Mouse (Mus musculus): ENCODE data around the gene Pxdn. TPM values are rescaled to one million over a fixed set of nuclear protein-coding genes. Genes with fewer than 3 reads are reported as not detected.

Gene Pxdn
- polyA plus RNA-seq (2014; fragmentation: Nextera tagmentation; extraction: Ambion mirVana) = 117 and 120 TPM in 2 replicates

- Histone ChIP-seq H3K9ac (replicated peaks; ENCODE audit: low read depth, low read length) (peak within 1 kb of the TSS; percentile 89), H3K27me3 (ENCODE audit: control insufficient read depth, insufficient read depth, low read length) (no peaks in the 10 kb centered on the region), H3K4me2 (replicated peaks; ENCODE audit: low read depth, low read length) (peak within 1 kb of the TSS; percentile 80), H3K27ac (ENCODE audit: low read length) (peak within 1 kb of the TSS; percentile 93), H3K36me3 (ENCODE audit: control insufficient read depth, insufficient read depth, low read length) (no peaks in the 10 kb centered on the region; the same call in 1 of the 2 replicates), H3K4me3 (ENCODE audit: low read depth, low read length) (peak within 1 kb of the TSS; percentile 88), H3K4me1 (ENCODE audit: control insufficient read depth, insufficient read depth, low read length) (peaks cover 23% of the 10 kb centered on the region; the same call in 1 of the 2 replicates), H3K9me3 (ENCODE audit: control insufficient read depth, low read depth, low read length) (no peaks in the 10 kb centered on the region)
- 35% methylated on average over 8 of the region's 8 CpGs for WGBS
- ATAC-seq (ENCODE audit: insufficient number of reproducible peaks, insufficient read depth, low FRiP score, low read depth) = no peak
Observed at GRCm38 (mm10) chr12:29937308-29937707, at the start of gene Pxdn. Pxdn (plus strand) TSS chr12:29937608.

- Histone ChIP-seq H3K36me3 (ENCODE audit: control insufficient read depth, insufficient read depth, low read length) (no peaks in the 10 kb centered on the region), H3K4me3 (ENCODE audit: low read depth, low read length) (no peak overlapping the region), H3K27ac (ENCODE audit: low read length) (no peak overlapping the region), H3K4me1 (ENCODE audit: control insufficient read depth, insufficient read depth, low read length) (no peaks in the 10 kb centered on the region), H3K9ac (replicated peaks; ENCODE audit: low read depth, low read length) (no peak overlapping the region), H3K4me2 (replicated peaks; ENCODE audit: low read depth, low read length) (no peak overlapping the region), H3K9me3 (ENCODE audit: control insufficient read depth, low read depth, low read length) (no peaks in the 10 kb centered on the region), H3K27me3 (ENCODE audit: control insufficient read depth, insufficient read depth, low read length) (no peaks in the 10 kb centered on the region)
- no peak for ATAC-seq (ENCODE audit: insufficient number of reproducible peaks, insufficient read depth, low FRiP score, low read depth)
- 9% methylated on average over 3 of the region's 3 CpGs for WGBS
Observed at GRCm38 (mm10) chr12:29894669-29895068, 42.7 kb upstream of the Pxdn start.

- H3K9me3 ChIP-seq (ENCODE audit: control insufficient read depth, low read depth, low read length) = no peaks in the 10 kb centered on the region
- no peaks in the 10 kb centered on the region for H3K27me3 ChIP-seq (ENCODE audit: control insufficient read depth, insufficient read depth, low read length)
- H3K4me3 ChIP-seq (ENCODE audit: low read depth, low read length) = no peak overlapping the region
- 76% methylated on average over 3 of the region's 3 CpGs for WGBS
- no peak overlapping the region for H3K4me2 ChIP-seq (replicated peaks; ENCODE audit: low read depth, low read length)
- H3K4me1 ChIP-seq (ENCODE audit: control insufficient read depth, insufficient read depth, low read length) = no peaks in the 10 kb centered on the region
- no peak overlapping the region for H3K9ac ChIP-seq (replicated peaks; ENCODE audit: low read depth, low read length)
- no peak overlapping the region for H3K27ac ChIP-seq (ENCODE audit: low read length)
- H3K36me3 ChIP-seq (ENCODE audit: control insufficient read depth, insufficient read depth, low read length) = no peaks in the 10 kb centered on the region
- no peak for ATAC-seq (ENCODE audit: insufficient number of reproducible peaks, insufficient read depth, low FRiP score, low read depth)
Observed at GRCm38 (mm10) chr12:29897533-29898085, 39.8 kb upstream of the Pxdn start.

DNA sequence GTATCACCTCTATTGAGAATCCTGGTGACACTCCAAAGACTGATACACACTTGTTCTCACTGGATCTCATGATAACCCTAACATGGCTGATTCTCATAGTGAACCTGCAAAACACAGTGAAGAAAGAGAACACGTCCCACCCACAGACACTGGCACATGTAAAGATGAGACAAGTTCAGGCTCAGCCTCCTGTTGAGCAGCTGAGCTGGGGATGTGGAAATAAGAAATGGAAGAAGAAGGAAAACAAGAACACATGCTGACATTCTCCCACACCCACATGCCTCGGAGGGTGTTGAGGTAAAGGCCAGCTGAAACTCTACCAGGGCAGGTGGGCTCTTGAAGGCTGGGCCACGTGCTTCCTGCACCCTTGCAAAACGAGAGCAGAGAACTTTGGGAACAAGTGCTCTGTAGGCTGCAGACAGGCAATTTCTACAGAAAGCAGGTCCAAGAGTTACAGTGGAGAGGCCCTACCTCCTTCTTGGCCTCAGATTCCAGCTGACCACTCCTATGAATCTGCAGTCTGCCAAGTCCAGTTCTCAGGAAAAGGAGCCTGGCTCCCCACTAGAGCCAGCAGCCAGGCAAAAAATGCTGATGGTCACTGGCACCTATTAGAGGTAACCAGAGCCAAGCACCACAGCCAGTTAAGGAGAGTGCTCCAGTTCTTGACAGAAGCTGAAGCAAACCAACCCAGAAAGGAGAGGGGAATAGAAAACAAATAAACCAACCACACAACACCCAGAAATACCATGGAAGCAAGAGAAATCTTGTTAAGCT is 33.1 kb upstream of the Pxdn start:
- H3K4me3 ChIP-seq (ENCODE audit: low read depth, low read length) = no peak overlapping the region
- 58% methylated on average over 4 of the region's 4 CpGs for WGBS
- H3K4me2 ChIP-seq (replicated peaks; ENCODE audit: low read depth, low read length) = no peak overlapping the region
- H3K36me3 ChIP-seq (ENCODE audit: control insufficient read depth, insufficient read depth, low read length) = no peaks in the 10 kb centered on the region
- no peaks in the 10 kb centered on the region for H3K27me3 ChIP-seq (ENCODE audit: control insufficient read depth, insufficient read depth, low read length)
- no peak overlapping the region for H3K9ac ChIP-seq (replicated peaks; ENCODE audit: low read depth, low read length)
- no peak overlapping the region for H3K27ac ChIP-seq (ENCODE audit: low read length)
- no peaks in the 10 kb centered on the region for H3K4me1 ChIP-seq (ENCODE audit: control insufficient read depth, insufficient read depth, low read length)
- H3K9me3 ChIP-seq (ENCODE audit: control insufficient read depth, low read depth, low read length) = no peaks in the 10 kb centered on the region
- ATAC-seq (ENCODE audit: insufficient number of reproducible peaks, insufficient read depth, low FRiP score, low read depth) = no peak

DNA sequence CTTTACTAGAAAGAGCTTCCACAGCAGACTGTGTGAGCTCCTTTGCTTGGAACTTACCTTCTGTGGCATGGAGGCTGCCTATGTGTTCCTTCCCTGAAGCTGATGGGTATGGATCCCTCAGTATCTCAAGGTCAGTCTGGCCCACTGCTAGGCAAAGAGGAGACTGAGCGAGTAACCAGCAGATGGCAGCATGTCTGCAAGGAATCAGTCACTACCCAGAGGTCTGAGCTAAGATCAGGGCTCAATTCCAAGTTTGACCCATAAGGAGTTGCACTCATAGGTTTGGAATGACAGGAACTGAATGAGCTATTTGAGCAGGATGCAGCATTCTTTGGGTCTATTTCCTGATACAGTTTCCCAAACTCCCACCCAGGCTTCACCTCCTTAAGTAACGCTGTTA is 30.4 kb upstream of the Pxdn start:
- H3K9me3 ChIP-seq (ENCODE audit: control insufficient read depth, low read depth, low read length) = no peaks in the 10 kb centered on the region
- H3K27me3 ChIP-seq (ENCODE audit: control insufficient read depth, insufficient read depth, low read length) = no peaks in the 10 kb centered on the region
- WGBS = 37% methylated on average over 2 of the region's 2 CpGs
- H3K4me2 ChIP-seq (replicated peaks; ENCODE audit: low read depth, low read length) = no peak overlapping the region
- no peak overlapping the region for H3K9ac ChIP-seq (replicated peaks; ENCODE audit: low read depth, low read length)
- no peak overlapping the region for H3K27ac ChIP-seq (ENCODE audit: low read length)
- no peak overlapping the region for H3K4me3 ChIP-seq (ENCODE audit: low read depth, low read length)
- peak; percentile 83; the same call in 1 of the 2 replicates for ATAC-seq (ENCODE audit: insufficient number of reproducible peaks, insufficient read depth, low FRiP score, low read depth)
- H3K36me3 ChIP-seq (ENCODE audit: control insufficient read depth, insufficient read depth, low read length) = no peaks in the 10 kb centered on the region
- no peaks in the 10 kb centered on the region for H3K4me1 ChIP-seq (ENCODE audit: control insufficient read depth, insufficient read depth, low read length)

- H3K4me1 ChIP-seq (ENCODE audit: control insufficient read depth, insufficient read depth, low read length) = no peaks in the 10 kb centered on the region
- 78% methylated on average over 3 of the region's 3 CpGs for WGBS
Observed at GRCm38 (mm10) chr12:29916139-29916538, 21.3 kb upstream of the Pxdn start.

GRCm38 (mm10) chr12:29916807-29917206 is 20.6 kb upstream of the Pxdn start:
- no peak overlapping the region for H3K27ac ChIP-seq (ENCODE audit: low read length)
- no peak overlapping the region for H3K4me3 ChIP-seq (ENCODE audit: low read depth, low read length)
- no peak for ATAC-seq (ENCODE audit: insufficient number of reproducible peaks, insufficient read depth, low FRiP score, low read depth)
- no peaks in the 10 kb centered on the region for H3K36me3 ChIP-seq (ENCODE audit: control insufficient read depth, insufficient read depth, low read length)
- no peaks in the 10 kb centered on the region for H3K4me1 ChIP-seq (ENCODE audit: control insufficient read depth, insufficient read depth, low read length)
- no peaks in the 10 kb centered on the region for H3K27me3 ChIP-seq (ENCODE audit: control insufficient read depth, insufficient read depth, low read length)
- no peak overlapping the region for H3K4me2 ChIP-seq (replicated peaks; ENCODE audit: low read depth, low read length)
- no peaks in the 10 kb centered on the region for H3K9me3 ChIP-seq (ENCODE audit: control insufficient read depth, low read depth, low read length)
- H3K9ac ChIP-seq (replicated peaks; ENCODE audit: low read depth, low read length) = no peak overlapping the region
- 79% methylated on average over 6 of the region's 6 CpGs for WGBS

More at GRCm38 (mm10) chr12:29916139-29916538, 21.3 kb upstream of the Pxdn start:
- no peak overlapping the region for H3K9ac ChIP-seq (replicated peaks; ENCODE audit: low read depth, low read length)
- no peaks in the 10 kb centered on the region for H3K36me3 ChIP-seq (ENCODE audit: control insufficient read depth, insufficient read depth, low read length)
- H3K4me2 ChIP-seq (replicated peaks; ENCODE audit: low read depth, low read length) = no peak overlapping the region
- no peak for ATAC-seq (ENCODE audit: insufficient number of reproducible peaks, insufficient read depth, low FRiP score, low read depth)
- no peaks in the 10 kb centered on the region for H3K9me3 ChIP-seq (ENCODE audit: control insufficient read depth, low read depth, low read length)
- no peak overlapping the region for H3K4me3 ChIP-seq (ENCODE audit: low read depth, low read length)
- no peak overlapping the region for H3K27ac ChIP-seq (ENCODE audit: low read length)
- no peaks in the 10 kb centered on the region for H3K27me3 ChIP-seq (ENCODE audit: control insufficient read depth, insufficient read depth, low read length)

DNA sequence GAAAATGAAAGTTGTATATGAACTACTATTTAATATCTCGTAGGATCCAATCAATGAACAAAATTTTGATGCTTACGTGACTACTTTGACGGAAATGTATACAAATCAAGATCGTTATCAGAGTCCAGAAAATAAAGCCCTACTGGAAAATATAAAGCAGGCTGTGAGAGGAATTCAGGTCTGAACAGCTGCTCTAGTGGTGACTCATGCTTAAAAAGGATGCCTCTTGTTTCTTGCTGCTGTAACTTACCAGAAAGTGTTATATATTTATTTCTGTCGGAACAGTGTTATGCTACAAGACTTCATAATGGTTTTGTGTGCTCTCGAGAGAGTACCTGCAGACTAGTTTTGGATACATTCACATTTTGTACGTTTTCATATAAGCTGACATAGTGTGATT is 17.1 kb upstream of the Pxdn start:
- H3K27me3 ChIP-seq (ENCODE audit: control insufficient read depth, insufficient read depth, low read length) = no peaks in the 10 kb centered on the region
- 61% methylated on average over 7 of the region's 7 CpGs for WGBS
- H3K9ac ChIP-seq (replicated peaks; ENCODE audit: low read depth, low read length) = no peak overlapping the region
- ATAC-seq (ENCODE audit: insufficient number of reproducible peaks, insufficient read depth, low FRiP score, low read depth) = no peak
- no peak overlapping the region for H3K4me2 ChIP-seq (replicated peaks; ENCODE audit: low read depth, low read length)
- no peak overlapping the region for H3K27ac ChIP-seq (ENCODE audit: low read length)
- H3K4me3 ChIP-seq (ENCODE audit: low read depth, low read length) = no peak overlapping the region
- no peaks in the 10 kb centered on the region for H3K4me1 ChIP-seq (ENCODE audit: control insufficient read depth, insufficient read depth, low read length)
- no peaks in the 10 kb centered on the region for H3K9me3 ChIP-seq (ENCODE audit: control insufficient read depth, low read depth, low read length)
- no peaks in the 10 kb centered on the region for H3K36me3 ChIP-seq (ENCODE audit: control insufficient read depth, insufficient read depth, low read length)
